Mouse (Mus musculus) left cerebral cortex, postnatal 14 days (tissue): ENCODE measurements around the gene Gm20403. TPM values are rescaled to one million over a fixed set of nuclear protein-coding genes. Genes with fewer than 3 reads are reported as not detected.
"Not testable (repeated sequence)": the region's sequence is repeated elsewhere in the genome, so short reads cannot be mapped to it uniquely, and the experiment has no call there.

Experiments used
- DNase-seq, 2 experiments: peaks; one replicate each; pipeline ENCODE4 v3.0.0; 2021 to 2022; ENCODE audit warnings: low spot score in 2 of 2, mixed read lengths in 1 of 2
- intact Hi-C: fragments of 180-260 bp; cut with DNase I; formaldehyde crosslinking; loops from one replicate; pipeline ENCODE4 v1.15.1; 2025
- total RNA-seq, 2 experiments: library from RNA; stranded (reverse); gene quantifications; 2 replicates each; pipeline ENCODE4 v1.2.3; 2021

Gene Gm20403
- total RNA-seq, 2 experiments from 2014 or later = not detected

GRCm38 (mm10) chr12:54942586-54943157 lies 43.7 kb downstream of the Gm20403 start:
- intact Hi-C loops, DNase-seq: not testable (repeated sequence)

GRCm38 (mm10) chr12:54937581-54938343 lies 48.6 kb downstream of the Gm20403 start:
- intact Hi-C loops = not testable (repeated sequence)

More at GRCm38 (mm10) chr12:54937581-54938343, 48.6 kb downstream of the Gm20403 start:
- DNase-seq = not testable (repeated sequence)

Other genes starting within 250 kb of the Gm20403 start
- gene Snx6, start 190.8 kb downstream of the Gm20403 start, total RNA-seq = 10 to 100 TPM; 49.0 to 50.5 TPM
- gene Cfl2, start 123.7 kb downstream of the Gm20403 start, total RNA-seq = 100 to 1,000 TPM; 144 to 154 TPM
- gene Baz1a, start 27.8 kb upstream of the Gm20403 start, total RNA-seq = 1 to 10 TPM; 2.2 to 2.7 TPM
- 1 to 10 TPM; 7.8 to 8.8 TPM for gene 2700097O09Rik, start 93.6 kb upstream of the Gm20403 start, total RNA-seq
- 100 to 1,000 TPM in 1 of 2 experiments, 10 to 100 TPM in 1; 97.8 to 102 TPM for gene Srp54a, start 93.7 kb upstream of the Gm20403 start, total RNA-seq
- gene Fam177a, start 137.9 kb upstream of the Gm20403 start, total RNA-seq = 10 to 100 TPM; 14.9 to 25.5 TPM
- 10 to 100 TPM; 57.8 to 64.6 TPM for gene Srp54b, start 168.6 kb upstream of the Gm20403 start, total RNA-seq
- gene 1700047I17Rik2, start 213.1 kb upstream of the Gm20403 start, total RNA-seq = 10 to 100 TPM in 1 of 2 experiments, not detected in 1; 14.6 TPM
- 10 to 100 TPM; 36.9 to 39.3 TPM for gene Srp54c, start 243.6 kb upstream of the Gm20403 start, total RNA-seq